Mouse (Mus musculus) cerebellum, adult 8-10 months (tissue): Measurements from ENCODE around the gene Glis3.

Source experiments
- DNase-seq: peaks from one replicate; pipeline ENCODE4 v3.0.0; 2022

Glis3 gene

DNA sequence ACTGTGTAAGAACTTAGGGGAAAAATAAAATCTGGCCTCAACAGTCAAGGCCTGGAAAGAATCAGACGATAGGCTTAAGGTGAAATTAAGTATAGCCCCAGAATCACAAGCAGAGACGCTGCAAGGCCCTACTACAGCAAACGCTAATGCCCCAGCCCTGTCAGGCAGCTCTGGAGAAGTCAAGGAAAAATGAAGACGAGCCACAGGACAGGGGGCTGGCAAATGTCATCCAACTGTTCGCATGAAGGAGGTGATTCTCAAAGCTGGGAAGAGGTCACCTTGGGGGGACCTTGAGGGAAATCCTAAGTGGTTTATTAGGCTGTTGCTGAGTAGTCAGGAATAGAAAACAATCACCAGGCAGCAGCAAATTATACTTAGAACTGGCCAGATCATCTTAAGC lies 214.1 kb downstream of the Glis3 start:
- DNase-seq = no peak

DNA sequence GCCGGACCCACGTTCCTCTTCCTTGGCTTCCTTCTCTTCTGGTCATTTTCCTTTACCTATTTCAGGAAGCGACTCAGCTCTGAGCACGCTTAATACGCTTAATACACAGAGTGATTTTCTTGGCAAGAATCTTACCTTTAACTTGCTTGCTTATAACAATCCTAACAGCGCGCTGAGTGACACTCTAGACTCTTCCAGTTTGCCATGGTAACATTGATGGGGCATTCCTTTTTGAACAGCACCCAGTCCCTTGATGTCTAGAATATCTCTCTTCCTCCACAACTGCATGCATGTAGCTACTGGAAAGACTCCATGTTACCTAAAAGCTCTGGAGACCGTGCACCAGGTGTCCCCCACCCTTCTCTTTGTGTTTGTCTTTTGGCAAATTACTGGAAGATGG lies 225.5 kb downstream of the Glis3 start:
- no peak for DNase-seq

DNA sequence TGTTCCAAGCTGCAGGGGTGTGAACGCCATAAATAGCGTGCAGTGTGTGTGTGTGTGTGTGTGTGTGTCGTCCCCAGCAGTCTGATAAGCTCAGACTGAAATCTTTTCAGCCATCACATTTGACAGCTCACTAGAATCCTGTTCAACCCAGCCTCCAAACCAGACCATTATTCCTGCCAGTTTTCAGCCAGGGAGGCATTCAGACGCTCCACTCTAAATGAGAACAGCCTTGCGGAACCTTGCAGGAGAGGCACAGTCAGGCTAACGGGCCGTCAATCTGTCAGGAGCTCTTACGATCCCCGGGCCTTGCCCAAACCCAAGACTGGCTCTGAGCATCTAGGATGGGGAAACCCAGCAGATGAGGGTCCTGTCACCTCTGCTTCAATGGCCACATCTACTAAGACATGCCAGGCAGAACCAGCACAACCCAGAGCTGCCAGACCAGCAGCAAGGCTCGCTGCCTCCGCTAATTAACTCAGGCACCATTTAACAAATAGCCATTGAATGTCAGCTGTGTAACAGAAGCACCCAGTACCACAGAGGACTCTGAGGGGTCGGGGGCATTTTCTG lies 226.8 kb downstream of the Glis3 start:
- no peak for DNase-seq

DNA sequence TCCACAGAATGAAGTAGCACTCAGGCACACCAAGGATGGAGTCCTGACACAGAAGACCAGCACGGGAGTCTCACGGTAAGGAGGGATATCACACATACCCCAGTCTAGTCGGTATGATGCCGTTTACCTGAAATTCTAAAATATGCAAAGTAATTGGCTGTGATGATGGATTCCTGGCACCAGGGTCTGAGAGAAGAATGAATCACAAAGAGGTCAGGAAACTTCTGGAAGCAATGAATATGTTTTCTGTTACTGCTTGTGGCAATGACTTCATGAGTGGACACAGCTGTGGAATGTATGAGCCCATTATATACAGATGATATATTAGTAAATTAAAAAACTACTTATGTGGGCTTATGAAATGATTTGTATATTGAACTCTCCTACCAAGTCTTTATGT lies 231.1 kb downstream of the Glis3 start:
- no peak for DNase-seq

DNA sequence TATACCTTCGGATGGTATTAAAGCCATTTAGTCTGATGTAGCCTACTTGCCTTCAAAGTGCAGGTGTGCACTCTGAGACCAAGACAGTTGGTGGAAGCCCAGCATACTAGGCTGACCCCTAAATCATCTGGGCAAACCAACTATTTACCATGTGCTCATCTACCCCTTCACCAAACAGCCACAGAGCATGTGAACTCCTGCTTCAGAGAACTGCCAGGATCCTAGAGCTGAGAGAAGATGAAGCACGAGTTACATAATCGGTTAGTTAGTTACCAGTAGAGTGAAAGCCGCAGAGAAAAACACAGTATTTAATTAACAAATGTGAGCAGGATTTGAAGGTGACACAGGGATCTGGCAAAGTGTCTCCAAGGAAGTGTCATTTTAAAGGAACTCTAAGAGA lies 237.7 kb downstream of the Glis3 start:
- no peak for DNase-seq

DNA sequence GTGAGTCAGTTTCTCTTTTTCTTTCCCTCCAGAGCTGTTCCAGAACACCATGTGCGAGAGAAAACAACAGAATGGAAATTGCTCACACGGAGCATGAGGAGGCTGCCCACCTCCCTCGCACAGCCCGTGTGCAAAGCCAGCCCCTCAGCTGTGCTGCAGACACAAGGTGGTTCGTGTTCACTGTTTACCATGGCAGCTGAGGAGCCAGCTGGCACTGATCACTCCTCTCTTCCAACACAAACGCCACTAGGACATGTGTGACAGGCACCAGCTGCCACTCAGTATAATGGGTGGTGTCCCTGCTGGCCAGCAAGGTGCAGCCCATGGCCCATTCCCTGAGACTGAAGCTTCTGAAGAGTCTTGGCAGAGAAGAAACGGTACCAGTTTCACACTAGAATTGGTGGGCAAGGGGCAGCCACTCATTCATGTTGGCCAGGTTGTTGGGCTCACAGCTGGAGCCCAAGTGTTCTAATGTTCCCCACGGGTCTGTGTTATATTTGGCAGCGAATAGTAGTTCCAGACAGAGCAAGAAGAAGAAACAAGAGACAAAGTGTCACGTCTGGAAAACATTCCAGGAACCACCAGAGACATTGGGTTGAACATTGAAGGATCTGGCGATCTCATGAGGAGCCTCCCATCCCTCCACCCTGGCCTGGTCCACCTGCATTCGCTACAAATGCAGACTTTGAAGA lies 243.3 kb downstream of the Glis3 start:
- no peak for DNase-seq

DNA sequence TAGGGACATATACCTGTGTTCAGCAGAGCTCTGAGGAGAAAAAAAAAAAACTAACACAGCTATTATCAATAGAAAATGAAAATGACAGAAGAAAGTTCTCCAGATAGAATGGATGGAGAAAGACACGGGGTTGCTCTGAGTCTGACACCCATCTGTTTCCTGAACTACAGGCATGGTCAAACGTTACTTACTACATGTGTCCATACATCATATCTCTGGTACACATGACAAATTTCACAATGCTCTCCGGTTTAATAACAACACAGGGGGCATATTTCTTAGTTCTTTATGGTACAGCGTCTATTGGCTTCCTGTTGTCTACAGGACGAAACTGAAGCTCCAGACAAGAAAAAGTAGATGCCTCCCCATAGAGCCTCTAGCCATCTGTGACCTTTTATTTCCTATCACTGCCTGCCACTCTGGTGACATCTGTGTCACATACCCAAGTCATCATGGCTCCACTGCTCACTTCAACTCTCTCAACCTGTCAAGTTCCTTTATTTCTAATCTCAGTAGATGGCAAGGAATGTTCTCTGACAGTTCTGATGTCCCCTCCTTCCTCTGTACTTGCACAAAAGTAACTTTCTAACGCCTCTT lies 251.6 kb downstream of the Glis3 start:
- DNase-seq = no peak

DNA sequence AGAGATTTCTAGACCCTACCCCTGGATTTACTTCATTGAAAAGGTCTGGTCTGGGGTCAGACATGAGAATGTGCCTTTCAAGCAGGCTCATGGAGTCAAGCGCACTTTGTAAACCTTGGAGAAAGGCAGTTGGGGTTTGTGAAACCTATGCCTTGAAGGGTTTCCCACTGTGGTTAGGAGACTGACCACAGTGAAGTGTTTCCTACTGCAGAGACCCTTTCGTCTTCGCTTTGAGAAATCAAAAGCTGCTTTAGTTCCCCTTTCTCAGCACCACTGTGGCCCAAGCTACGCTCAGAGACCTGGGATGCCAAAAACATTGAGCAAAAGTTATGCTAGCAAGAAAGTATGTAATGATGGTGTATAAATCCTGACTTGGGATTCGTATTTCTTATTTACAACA lies 255.7 kb downstream of the Glis3 start:
- DNase-seq = no peak

DNA sequence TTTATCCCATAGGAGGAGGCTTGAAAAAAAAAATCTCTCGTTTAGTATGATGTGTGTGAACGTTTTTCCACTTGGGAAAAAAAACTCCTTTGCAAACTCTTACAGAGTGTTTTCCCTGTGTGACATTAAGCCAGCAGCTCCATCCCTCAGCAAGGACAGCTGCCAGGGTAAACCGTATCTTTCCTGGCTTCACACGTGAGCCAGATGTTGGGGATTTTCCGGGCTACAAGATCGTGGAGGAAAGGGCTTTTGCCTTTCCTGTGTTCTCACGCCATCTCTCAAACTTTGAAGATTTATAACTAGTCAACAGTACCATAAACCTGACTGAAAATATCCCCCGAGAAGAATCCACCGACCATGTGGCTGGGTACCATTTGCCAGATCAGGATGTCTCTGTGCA lies 256.9 kb downstream of the Glis3 start:
- no peak for DNase-seq

DNA sequence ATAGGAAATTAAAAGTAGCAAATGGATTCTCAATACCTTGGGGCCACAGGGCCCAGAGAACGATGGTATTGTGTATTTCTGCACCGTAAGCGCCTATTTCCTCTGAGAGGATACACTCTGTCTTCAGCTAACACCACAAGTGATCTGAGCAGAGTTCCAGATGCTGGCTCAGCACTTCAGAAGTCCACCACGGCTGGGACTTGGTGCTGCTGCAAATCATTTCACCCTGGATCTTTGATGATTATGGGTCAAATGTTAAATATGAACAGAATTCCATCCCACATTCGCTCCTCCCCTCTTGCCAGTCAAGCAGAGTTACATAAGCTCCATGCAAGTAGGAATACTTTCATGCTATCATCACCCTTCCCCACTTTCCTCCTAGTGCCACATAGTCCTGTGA lies 263.8 kb downstream of the Glis3 start:
- DNase-seq = no peak

DNA sequence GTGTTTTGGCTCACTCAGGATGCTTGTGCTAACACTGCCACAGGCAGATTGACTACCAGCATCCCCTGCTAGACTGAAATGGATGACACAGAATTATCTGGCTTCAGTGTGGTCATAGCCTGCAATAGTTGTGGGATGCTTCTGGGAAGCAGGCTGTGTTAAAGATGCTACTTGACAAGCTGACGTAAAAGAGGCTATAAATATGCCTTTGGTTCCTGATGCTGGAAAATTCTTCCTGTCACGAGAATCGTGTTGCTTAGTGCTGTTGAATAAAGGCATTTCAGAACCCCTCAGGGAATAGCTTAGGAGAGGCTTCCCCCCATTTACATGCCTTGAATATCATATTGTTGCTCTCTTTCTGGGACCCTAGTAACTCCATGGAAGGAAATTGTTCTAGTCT lies 271.1 kb downstream of the Glis3 start:
- no peak for DNase-seq

DNA sequence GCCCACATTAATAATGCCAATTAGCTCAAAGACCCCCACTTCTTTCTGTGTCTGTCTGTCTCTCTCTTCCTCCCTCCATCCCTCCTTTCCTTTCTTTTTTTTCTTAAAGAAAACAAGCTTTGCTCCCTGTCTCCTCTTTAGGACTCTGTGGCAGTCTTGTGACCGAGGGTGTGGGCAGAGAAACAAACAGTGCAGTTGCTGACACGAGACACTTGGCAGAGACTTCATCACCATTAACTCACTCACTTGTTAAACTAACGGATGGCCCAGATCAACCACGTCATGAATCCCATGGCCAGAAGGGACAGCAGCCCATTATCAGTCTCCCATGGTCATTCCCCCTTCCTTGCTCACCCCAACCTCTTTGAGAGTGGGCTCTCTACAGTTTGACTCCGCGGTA lies 276.9 kb downstream of the Glis3 start:
- DNase-seq = no peak

DNA sequence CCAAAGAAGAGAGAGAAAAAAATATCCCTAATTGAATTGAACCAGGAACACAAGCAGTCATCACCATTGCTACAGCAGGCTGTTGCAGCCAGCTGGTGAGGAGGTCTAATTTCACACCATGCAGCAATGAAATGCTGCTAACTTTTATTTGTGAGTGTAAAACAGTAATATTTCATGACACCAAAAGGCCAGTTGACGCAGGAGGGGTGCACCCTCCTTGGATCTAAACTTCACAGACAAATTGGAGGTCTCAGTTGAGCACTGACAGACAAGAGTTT lies 284.4 kb downstream of the Glis3 start:
- DNase-seq = no peak

DNA sequence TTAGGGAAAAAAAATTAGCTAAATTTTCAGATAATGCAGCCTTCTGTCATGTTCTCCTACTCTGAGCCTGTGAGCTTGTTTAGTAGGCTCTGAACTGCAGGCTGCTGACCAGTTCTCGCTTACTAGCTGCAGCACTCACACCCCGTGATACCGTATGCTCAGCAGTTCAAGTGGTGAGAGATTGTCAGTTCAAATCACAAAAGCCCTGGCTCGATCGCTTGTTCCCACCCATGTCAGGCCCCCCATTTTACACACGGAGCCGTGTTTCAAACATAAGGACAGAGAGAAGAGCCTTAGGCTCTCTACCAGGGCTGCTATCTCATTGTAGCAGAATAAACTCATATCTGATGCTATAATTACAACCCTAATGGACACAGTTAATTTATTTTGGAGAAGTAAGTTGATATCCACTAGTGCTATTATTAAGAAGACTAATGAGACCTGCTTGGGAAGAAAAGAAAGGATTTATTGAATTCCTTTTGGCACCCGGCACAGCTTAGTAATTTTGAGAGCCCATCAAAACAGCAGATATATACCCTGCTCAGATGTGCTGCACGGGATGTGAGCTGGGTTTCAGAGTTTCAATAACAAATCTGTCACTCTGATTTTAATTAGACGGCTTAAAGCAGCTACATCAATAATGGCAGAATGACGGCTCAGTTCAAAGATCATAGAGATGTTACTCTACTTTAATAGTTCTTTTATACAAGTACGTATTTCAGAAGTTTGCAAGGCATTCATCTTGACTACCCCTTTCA lies 284.9 kb downstream of the Glis3 start:
- no peak for DNase-seq

DNA sequence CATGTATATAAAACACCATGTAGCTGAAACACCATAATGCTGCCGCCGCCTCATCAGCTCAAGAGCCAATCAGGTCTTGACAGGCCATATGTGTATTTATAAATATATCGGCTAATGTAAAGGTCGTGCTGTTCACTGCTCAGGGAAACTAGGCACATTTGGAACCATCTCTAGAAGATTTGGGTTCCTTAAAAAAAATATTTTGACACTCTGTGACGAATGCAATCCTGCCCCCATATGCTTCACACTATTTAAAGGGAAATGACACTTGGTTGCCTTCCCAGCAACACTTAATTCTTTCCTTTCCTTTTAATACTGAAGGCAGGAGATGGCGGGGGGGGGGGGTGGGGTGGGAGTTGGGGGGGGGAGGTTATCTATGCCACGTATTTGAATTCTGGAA lies 286.1 kb downstream of the Glis3 start:
- DNase-seq = no peak

DNA sequence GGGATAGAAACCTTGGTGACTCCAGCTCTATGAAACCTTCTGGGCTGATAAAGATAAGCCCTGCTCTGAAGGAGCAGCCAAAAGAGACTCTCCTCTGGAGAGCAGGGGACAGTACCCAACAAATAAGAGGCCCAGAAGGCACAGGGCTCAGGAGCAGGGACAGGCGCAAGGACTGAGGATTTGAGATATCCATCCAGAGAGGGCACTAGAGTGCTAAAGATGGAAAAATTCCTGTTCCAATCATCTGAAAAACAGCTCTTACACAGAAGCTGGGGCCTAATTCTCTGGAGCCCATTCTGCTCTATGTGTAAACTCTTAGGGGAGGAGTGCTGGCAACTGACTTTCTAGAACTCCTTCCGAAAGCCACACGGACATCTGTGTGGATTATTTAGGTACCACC lies 287.0 kb downstream of the Glis3 start:
- DNase-seq = no peak

DNA sequence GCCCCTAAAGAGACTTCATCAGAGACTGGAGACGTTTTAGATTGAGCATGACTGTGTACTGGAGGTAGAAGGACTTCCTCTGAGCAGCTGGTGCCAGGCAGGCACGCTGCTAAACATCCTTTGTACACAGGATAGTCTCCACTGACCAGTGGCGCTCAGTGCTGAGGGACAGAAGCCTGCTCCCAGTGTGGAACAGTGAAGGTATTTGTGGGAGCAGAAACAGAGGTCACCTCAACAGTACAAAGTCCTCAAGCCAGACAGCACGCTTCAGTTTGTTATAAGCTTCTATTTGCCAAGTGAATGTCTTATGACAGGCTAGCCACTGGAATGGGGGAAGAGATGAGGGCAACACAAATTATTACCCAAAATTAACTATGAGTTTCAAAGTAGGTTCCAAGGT lies 289.0 kb downstream of the Glis3 start:
- no peak for DNase-seq

DNA sequence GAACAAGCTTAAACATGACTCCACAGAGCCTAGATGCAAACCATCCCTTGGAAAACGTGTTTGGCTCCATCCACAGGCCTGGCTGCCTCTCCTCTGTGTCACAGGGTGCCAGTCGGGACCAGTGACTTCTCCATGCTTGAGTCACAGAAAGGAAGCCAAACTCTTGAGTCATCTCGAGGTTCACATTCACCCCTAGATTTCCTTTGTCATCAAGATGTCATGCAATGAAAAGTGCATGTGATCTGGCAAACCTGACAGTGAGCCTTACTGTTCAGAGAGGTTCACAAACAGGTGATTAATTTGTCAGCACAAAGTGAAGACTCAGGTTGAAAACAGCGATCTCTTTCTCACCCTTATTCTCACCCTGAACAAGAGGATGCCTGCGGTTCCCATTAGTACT lies 290.7 kb downstream of the Glis3 start:
- DNase-seq = no peak

DNA sequence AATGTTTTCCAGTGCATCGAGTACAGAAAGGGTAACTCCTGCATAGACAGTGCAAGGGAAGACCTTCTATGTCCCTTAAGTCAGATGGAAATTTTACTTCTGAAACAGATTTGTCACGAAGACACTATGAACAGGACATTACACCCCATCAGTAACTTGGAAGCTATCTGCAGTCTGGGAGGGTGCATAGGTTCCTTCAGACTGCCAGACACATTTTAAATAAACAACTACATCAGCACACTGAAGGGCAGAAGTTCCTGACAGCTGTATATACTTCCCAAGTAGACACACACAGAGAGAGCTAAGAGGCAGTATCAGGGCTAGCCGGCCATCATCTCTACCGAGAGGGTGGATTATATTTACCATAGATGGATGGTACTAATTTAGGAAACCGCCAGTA lies 296.5 kb downstream of the Glis3 start:
- DNase-seq = no peak

DNA sequence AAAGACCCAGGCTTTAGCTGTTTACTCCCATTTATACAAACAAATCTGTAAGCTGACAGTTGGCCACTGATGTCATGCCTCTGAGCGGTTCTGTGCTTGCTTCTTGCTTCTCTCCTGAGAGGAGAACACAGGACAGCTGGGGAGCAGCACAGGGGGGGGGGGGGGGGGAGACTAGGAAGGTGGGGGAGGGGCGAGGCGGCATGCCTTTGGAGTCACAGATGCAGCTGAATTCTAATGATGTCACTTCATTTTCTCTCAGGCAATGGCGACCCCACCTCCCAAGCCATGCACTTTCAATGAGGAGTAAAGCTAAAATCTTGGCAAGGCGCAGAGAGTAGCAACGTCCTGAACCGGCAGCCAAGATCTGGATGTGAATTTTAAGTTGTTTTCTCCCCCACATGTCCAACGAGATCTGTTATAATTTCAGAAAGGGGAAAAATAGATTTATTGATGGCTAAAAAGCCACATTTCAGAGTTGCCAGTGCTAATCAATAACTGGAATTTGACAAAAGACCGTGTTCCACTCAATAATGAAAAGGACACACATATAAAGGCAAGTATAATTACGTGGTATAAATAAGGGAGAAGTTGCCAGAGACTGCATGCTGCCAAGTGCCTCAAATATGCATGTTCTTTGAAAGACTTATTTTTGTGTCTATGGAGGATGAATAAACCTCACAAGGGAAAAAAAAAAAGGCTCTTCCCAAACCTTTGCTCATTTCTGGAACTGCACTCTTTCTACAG lies 297.5 kb downstream of the Glis3 start:
- no peak for DNase-seq

DNA sequence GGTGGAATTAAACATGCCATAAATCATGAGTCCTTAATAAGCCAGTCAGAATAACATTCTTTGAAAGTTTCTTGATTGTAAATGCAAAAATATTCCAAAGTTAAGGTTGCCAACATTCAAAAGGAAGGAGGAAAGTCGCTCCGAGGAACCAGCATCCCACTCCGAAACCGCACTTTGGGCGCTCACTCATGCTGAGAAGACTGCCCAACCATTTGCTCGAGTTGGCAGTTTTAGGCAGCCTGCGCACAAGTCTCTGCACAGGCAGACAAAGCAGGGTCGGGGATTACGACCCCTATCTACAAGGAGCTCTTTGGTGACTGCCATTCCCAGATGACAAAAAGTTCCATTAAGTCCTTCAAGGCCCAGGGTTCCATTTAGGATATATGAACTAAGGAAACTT lies 298.4 kb downstream of the Glis3 start:
- DNase-seq = no peak

DNA sequence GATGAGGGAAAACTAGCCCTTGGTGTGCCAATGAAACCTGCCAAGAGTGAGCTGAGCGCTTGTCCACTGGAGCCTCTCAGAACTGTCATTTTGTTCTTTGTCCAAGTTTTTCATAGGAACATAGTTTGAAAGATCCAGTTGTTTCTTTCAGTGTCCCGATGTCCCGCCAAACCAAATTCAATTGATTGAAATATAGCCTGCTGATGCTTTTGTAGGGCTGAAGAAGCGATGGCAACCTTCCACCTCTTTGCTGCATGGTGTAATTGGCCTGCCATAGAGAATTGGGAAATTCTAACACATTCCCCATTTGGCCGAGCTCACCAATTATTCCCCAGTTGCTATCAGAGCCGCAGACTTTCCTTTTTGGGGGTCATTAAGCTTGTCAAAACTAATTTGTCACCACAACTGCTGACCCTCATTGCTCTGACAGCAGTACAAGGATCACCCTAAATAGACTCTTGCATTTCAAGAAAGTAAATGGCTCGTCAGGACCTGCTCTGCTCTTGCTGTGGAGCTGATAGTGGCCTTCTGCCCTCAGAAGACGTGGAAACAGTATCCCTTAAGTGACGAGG lies 299.1 kb downstream of the Glis3 start:
- no peak for DNase-seq

DNA sequence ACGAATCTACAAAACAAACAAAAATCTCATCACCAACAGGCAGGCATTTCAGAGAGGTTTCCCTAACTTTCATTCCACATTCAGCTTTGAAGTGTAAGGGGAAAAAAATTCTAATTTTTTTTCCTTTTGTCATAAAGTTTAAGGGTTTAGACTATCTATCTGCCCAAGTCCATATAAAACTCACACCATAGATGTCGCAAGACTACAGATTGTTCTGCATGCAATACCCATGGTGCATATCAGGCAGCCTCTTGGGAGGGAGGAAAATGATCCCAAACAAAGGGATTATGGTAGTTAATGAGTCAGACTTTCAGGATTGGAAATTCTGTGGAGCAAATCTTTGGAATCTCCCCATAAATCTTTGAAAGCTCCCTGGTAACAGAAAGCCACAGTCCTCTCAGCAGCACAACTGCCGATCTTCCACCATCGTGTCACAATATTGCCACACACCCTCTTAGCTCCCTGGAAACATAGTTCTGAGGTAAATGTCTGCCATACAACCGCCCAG lies 302.0 kb downstream of the Glis3 start:
- no peak for DNase-seq
